Mouse (Mus musculus) telencephalon, adult 2 months (tissue): ENCODE results near the gene Apoa2.

Source experiments
- DNase-seq: peaks from one replicate; pipeline ENCODE4 v3.0.0-alpha.2; 2011; ENCODE audit warnings: low read depth, low spot score

Apoa2 gene

DNA sequence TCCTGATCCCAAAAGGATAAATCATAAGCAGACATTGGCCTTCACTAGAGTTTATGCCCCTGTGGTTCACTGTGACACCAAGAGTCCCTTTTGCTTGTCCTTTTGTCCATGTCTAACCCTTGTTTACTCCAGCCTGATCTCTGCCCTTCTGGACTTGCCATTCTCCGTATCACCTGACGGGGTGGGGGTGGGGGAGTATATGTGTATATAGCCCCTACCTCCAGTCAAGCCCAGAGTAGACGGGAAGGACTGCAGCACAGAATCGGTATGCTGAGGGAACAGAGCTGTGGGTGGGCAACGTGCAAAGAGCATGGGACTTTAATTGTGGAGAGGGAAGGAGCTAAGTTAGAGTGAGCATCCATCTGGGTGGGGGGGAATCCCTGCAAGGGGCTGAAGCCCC is at the start of gene Apoa2:
Apoa2 (plus strand) TSS at position 198 of the 400 bp plus-strand sequence.
- DNase-seq, result no peak

DNA sequence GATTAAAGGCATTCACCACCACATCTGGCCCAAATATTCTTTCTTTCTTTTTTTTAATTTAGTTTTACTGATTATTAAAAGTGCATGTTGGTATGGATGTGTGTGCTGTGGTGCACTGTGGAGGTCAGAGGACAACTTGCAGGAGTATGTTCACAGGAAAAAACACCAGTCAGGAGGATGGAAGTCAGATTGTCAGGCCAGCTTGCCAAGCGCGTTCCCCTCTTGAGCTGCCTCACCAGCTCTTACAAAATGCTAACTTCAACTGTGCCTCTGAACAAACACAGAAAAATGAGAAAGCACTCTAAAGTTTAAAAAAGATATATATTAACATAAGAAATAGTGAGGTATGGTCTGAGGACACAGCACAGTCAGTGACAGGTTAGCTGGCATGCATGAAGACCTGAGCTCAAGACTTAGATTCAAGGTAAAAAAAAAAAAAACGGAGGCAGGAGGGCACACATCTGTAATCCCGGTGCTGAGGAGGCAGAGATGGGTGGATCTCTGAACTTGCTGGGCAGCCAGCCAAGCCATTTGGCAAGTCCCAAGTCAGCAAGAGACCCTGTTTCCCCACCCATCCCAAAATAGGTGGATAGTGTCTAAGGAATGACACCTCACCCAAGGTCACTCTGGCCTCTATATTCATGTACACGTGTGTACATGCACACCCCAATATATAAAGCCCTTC is 45.2 kb upstream of the Apoa2 start:
- DNase-seq, result no peak

DNA sequence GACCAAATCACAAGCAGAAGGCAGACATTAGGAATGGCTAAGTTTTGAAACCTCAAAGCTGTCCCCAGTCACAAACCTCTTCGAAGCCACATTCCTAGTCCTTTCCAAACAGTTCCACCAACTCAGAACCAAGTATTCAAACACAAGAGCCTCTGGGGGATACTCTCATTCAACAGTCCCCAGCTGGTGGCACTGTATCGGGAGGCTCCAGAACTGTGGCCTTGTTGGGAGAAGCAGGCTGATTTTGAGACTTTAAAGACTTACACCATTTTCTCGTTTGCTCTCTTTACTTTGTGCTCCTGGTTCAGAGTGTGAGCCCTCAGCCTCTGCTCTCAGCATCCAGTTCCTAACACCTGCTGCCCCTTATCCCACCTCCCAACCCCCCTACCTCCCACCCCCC is 41.8 kb upstream of the Apoa2 start:
- DNase-seq, result no peak

DNA sequence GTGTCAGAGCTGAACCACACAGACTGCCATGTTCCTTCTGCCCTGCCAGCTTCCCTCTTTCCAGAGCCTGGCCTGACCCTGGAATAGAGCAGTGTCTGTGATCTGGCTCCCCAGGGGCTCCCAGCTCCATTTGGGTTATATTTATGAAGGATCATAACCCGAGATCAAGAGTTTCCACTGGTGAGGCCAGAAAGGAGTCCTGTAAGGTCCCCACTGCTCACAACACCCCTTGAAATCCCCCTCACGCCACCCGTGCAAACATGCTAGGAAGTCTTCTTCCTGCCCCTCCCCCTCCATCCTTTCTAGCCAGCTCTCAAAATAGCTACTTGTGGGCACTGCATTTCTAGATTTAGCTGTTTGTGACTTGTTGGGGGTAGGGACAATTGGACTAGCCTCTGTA is 41.2 kb upstream of the Apoa2 start:
- DNase-seq, result no peak

DNA sequence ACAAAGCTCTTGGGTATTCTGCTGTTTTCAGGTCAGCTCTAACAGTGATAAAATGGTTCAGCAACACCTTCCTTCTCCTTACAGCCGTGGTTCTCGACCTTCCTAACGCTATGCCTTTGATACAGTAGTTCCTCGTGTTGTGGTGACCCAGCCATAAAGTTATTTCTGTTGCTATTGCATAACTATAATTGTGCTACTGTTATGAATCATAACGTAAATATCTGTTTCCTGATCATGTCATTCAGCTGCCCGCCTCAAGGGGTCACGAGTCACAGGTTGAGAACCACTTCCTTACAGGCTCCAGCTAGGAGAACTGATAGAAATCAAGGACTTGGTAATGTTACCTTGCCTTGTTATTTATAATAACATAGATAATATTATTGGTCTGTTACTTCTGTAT is 40.5 kb upstream of the Apoa2 start:
- no peak for DNase-seq

DNA sequence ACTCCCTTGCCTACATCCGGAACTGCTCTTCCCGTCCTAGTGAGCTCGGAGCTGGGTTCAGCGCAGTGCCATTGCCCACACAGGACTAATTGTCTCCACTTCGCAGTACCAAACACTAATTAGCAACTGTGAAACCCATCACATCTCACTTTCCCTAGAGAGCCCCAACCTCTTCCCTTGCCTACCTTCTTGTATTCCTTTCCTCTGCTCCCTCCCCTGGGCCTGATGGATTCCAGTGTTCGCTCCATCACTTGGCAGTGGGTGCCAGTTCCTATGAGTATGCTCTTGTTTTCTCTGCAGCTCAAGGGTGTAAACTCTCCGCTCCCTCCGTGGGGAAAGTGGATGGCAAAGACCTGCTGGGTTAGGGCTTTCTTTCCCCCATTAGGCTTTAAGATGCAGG is 39.2 kb upstream of the Apoa2 start:
- no peak for DNase-seq

DNA sequence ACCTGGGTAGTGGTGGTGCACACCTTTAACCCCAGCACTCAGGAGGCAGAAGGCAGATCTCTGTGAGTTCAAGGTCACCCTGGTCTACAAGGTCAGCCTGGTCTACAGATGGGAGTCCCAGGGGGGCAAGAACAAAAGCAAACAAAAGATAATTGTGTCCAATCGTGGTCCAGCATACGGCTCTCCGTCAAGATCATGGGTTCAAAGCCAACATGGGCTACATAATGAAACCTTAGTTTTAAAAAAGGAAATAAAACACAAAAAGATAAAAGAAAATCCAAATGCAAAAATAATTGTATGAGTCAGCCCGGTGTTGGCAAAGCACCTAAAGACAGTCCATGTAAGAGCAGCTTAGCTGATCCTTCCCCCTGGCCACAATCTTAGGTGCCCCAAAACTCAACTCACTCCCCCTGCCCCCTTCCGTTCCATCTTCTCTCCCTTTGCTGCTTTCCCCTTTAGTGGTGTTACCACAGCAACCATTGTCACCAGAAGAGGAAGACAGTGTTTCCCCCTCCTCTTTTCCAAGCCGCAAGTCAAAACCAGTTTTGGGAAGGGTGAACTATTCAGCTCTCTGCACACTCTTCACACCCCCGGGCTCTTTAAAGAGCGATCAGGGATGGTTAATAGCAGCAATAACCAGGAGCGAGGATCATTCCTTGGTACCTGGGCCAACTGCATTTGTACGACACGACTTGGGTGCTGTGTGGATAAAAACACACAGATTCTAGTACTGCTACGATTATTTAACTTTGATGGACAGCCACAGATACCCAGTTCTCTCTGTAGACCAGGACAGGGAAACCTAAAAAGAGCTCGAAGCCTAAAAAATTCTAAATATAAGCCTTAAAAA is 36.8 kb upstream of the Apoa2 start:
- DNase-seq, result no peak

DNA sequence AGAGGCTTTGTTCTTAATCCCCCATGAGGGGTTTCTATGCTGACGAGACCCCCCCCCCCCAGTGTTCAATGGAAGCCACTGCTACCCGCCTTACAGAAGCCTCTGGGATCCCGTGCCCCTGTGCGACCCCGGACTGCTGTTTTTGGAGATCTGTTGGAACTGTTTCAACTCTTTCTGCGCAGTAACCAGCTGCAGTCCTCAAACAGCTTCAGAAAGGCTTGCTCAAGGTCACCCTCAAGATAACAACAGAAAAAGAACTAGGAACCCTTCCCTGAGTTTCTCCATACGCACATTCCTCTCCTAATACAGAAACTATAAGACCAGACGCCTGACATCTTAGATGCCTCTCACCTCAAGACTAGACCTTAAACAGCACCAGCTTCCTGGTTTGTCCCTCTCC is 35.8 kb upstream of the Apoa2 start:
- DNase-seq, result no peak

DNA sequence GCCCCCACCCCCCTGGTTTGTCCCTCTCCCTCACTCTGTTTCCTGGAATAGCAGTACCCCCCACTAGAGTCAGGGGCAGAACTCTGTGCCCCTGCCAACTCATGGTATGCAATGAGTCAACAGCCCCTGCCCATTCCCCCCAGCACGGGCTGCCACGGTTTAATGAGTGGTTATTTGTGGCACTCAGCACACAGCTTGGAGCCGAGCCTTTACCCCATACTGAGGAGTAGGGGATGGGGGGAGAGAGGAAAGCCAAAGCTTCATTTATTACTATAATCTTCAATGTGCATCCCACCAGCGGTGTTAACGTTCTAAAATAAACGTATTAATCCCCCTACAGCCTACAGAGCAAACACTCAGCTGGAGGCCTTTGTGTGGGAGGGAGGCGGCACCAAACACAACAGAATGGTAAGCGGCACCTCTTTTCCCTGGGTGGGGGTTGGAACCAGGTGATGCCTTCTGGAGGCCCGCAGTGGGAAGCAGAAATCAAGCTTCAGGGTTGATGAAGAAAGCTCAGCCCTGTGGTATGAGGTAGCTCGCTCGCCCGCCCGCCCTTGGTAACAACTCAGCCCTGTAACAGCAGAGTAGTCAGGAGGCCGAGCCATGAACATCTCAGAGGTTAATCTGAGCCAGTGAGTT is 35.3 kb upstream of the Apoa2 start:
- DNase-seq, result no peak

DNA sequence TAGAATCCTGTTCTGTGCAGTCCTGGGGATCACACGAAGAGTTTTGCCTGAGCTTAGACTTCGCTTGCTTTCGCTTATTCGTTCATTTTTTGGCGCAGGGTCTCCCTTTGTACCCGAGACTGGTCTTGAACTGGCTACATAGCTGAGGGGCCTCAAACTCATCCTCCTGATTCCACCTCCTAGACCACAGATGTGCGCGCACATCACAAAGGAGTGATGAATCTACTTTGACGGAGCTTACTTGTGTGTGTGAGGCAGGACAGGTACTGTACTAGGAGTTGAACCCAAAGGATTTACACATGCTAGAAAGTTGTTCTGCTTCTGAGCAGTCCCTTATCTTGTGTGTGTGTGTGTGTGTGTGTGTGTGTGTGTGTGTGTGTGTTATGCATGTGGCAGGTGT is 34.0 kb upstream of the Apoa2 start:
- no peak for DNase-seq

DNA sequence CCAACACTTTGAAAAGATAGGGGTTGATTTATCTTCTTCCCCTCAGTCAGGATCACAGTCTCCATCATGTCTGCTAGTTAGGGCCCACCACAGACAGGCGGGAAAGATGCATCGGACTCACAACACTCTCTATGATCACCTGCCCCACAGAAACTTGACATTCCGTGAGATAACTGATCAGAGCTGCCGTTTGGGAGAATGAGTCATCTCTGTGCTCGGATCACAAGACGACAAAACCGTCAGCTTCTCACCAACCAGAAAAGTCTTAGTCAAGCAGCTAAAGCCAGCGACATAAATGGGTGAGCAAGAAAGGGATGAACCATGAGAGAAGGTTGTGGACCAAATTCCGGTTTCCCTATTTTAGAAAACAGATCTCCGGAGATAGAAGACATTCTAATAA is 32.6 kb upstream of the Apoa2 start:
- DNase-seq, result no peak

DNA sequence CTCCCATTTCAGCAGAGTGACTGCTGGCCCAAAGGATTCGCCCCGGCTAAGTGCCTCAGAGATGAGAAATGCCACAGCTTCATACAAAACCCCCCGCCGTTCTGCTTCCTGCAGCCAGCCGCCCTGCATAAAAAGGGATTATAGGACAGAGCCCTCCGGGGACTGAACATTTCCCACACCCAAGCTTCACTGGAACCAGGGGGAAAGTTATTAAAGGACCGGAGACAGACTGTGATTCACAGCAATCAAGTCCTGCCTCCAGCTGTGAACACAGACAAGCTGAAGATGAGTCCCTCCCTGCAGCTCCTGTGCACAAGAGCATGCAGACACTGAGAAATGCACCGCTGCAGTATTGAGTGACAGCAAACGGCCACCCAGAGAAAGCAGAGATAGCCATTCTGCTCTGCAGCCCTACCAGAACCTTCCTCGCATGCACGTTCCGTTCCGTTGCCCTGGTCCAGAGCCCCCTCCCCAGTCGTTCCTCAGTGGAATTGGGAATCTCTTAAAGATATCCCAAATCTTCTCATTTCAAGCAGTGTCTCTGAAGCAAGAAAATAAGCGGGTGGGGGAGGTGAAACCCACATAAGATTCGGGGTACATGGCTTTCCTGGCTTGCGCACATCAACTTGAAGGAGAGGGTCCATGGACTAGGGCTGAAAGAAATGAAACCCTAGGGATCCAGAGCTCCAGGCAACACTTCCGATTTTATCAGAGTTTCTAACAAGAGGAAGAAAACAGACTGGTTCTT is 31.6 kb upstream of the Apoa2 start:
- DNase-seq, result no peak

DNA sequence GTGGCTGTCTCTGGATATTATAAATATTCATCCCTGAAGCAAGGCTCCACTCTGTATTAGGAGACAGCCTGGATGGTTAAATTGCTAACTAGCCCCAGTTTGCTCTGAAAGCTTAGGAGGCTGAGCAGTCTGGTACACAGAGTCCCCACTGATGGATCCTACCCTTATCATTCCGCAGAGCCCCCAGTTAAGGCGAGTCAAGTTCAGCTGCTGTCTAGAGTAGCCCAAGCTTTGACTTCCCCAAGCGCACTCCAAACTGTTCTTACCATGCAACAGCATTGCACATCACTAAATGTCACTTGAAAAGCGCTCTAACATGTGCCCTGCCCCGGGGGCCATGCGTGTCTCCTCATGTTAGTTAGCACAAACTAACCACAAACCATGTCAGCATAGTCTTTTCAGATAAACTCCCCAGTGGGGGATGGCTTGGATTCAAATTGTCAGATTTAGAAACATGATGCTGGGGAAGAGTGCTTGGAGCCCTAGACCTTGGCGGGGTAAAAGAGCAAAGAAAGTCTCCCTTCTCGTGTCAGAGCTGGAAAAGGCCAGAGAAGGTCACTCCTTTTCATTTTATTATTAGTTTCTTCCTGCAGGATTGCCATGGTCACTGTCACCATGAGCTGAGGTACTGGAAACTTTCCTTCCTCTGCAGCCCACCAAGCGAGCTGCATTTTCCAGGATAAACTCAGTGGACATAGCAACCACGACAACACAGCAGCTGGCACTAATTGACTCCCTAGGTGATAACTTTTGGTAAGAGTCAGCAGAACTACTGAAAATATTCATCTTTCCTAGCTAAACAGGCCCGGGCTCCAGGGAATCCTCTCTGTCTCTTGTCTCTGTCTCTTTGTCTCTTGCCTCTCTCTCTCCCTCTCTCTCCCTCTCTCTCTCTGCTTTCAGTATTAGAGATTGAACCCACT is 30.7 kb upstream of the Apoa2 start:
- no peak for DNase-seq

DNA sequence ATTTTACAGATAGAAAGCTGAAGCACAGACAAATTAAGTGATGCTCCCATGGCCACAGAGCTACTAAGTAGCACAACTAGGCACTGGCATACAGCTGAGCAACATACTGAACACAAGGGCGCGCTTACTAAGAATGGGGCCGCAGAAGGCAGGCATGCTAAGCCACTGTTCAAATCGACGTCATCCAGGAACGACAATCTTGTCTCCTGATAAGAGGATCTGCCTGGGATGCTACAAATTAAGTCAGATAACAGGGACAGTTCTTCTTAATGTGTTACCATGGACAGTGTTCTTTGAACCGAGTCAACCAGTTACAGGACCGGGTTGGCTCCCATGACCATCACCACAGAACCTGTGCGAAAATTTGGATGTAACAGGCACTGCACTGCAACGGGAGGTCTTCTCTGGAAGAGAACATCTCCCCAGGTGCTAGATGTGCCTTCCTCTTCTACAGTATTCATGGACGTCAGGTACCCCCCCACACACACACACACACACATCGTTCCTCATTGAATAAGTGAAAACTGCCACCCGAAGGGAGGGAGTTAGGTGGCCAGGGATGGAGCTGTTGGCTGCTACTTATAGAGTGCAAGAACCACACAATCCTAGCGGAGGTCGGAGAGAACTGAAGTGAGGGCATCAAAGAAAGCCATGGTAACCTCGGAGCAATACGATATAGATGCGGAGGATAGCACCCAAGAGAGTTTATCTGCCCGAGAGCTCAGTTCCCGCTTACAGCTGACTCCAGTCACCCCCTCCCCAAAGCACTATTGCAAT is 29.6 kb upstream of the Apoa2 start:
- no peak for DNase-seq

DNA sequence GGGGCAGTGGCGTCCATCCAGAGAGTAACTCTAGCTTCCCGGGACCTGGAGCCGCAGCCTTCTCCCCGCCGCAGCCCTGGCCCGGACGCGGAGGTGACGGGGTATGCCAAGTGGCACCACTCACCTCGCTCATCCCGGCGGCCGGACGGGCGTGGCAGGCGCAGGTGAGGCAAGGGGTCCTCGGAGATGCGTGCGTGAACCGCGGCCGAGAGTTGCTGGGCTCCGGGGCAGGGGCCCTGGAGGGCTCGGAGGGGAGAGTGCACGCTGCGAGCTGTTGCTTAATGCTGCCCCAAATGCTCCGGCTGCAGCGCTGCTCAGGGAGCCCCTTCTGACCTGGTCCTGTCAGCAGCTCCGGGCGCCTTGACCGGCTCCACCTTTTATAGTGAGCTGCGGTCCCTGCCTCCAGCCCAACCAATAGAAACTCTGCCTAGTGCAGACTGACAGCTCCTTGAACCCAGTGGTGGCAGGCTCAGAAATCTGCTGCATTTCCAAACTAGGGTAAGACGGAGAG is 28.9 kb upstream of the Apoa2 start, which contains the start of gene Pcp4l1:
Pcp4l1 (minus strand) TSS at position 382 of the 511 bp plus-strand sequence.
- DNase-seq, result no peak

DNA sequence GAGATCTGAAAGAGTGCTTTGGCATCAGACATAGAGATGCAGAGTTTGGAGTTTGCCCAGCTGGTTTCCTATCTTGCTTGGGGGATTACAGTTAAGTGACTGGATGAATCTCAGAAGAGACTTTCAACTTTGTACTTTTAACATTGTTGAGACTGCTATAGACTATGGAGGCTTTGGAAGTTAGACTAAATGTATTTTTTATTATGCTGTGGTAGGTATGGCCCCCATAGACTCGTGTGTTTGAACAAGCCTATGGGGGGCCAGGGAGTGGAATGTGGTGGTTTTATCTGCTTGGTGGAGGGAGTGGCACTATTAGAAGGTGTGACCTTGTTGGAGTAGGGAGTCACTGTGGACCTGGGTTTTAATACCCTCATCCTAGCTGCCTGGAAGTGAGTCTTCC is 25.3 kb upstream of the Apoa2 start:
- no peak for DNase-seq

DNA sequence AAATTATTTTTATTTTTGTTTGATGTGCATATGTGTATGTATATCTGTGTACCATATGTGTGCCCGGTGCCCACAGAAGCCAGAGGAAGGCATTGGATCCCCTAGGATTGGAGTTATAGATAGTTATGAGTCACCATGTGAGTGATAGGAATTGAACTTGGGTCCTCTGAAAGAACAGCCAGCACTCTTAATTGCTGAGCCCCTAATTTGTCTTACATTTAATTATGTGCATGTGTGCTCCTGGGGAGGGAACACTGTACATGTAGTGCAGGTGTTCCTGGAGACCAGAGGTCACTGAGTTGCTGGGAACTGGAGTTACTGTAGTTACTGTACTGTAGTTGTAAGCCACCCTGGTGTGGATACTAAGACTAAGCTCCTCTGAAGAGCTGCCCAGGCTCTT is 24.1 kb upstream of the Apoa2 start:
- DNase-seq, result no peak

DNA sequence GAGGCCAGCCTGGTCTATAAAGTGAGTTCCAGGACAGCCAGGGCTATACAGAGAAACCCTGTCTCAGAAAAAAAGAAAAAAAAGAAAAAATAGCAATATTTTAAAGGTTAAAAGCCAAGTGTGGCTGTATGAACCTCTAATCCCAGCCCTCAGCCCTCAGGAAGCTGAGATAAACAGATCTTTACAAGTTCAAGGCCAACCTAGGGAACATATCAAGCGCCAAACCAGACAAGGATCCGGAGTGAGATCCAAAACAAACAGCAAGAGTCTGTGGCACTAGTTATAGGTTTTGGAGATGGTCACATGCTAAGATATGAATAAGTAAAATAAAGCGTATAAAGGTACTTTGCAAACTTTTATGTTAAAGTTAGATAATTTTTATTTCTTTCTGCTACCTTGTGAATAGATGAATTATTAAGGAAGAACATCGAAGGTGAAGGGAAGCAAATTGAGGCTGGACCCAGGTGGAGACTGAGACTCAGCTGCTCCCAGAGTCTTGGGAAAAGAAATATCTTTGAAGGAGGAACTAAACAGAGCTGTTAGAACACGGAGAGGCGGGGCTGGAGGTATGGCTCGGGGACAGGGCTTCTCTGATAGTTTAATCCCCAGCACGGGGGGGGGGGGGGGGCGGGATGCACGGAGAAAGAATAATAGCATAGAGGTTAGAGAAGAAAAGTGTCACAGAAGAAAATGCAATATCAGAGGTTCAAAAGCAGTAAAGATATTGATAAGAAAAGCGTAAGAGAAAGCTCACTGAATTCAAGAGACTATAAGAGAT is 21.2 kb upstream of the Apoa2 start:
- no peak for DNase-seq

DNA sequence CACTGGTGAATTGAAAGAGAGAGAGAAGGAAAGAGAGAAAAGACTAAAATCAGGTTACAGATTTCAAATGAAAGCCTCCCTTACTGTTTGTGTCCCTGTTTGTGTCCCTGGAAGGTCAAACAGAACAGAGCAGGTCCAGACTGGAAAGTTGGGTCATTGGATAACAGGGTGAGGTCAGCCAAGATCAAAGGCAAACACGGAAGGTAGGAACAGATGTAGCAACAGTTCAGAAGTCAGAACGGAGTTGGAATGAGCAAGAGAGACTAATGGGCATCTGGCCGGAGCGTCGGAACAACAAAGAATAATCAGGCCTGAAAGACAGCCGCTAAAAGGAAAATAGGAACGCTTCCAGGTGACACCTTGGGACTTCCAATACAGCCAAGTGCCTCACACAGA is 20.6 kb upstream of the Apoa2 start:
- no peak for DNase-seq
